Mouse (Mus musculus) B cell, adult 62 days (primary cell): ENCODE results near the gene 9930111J21Rik1. TPM values are rescaled to one million over a fixed set of nuclear protein-coding genes. Genes with fewer than 3 reads are reported as not detected.

Experiments
- total RNA-seq: library from RNA; stranded (reverse); gene quantifications from 4 replicates; pipeline ENCODE4 v1.2.4, GENCODE M21; 2023

The 9930111J21Rik1 gene
- 85.4 to 97.4 TPM (median 92.0 TPM) in 4 replicates for total RNA-seq

GRCm38 (mm10) chr11:48979251-48979650 lies at the start of gene 9930111J21Rik1:
TSS of gene 9930111J21Rik1 (minus strand) at chr11:48979398.

GRCm38 (mm10) chr11:48994018-48994417 lies 14.8 kb upstream of the 9930111J21Rik1 start, which contains the start of gene Tgtp1:
TSS of gene Tgtp1 (minus strand) at chr11:48994172.

DNA sequence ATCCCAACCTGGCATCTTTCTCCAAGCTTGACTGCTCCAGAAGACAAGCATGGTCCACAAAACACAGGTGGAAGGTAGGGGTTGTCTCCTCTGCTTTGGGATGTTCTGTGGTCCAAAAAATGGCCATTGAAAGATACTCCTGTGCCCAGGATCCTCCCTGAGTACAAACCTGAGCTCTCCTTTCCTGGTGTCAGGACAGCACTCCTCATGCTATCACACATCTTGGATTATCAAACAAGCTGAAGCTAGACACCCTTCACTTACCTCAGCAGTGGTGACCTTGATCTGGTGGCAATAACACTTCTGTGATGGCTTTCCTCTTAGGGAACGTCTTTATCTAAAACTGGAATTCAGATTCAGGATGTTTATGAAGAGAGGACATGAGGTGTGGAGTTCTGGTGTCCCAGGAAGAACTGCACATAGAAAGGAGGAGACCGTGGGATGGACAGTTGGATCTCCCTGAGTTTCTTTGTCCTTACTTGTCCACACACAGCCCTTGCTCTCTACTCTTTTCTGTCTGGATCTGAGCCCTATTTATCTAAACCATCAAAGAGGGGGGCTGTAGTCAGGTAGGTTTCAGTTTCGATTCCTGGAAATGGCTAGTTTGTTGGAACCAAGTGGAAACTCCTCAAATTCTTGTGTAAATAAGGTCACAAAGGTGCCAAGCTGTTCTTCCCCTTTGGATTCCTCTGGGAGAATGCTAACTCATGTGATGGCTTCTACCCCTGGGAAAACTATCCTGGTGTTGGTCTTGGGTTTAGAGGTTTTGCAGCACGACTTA lies 12.7 kb upstream of the 9930111J21Rik1 start, which contains the start of gene Gm12185:
Gene Gm12185 (minus strand): TSS at position 487 of the 781 bp plus-strand sequence.

GRCm38 (mm10) chr11:48978240-48978939 lies 808 bp downstream of the 9930111J21Rik1 start, which contains the start of gene Olfr56:
TSS of gene Olfr56 (plus strand) at chr11:48978889.

DNA sequence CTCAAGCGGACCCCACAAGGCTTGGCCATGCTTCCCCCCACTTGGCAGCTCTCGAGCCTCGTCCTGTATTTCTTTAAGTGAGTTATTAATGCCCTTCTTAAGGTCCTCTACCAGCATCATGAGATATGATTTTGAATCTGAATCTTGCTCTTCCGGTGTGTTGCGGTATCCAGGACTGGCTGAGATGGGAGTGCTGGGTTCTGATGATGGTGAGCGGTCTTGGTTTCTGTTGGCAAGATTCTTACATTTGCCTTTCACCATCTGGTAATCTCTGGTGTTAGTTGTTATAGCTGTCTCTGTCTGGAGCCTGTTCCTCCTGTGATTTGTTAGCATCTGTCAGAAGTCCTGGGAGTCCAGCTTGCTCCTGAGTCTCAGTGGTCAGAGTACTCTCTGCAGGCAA lies 33.1 kb downstream of the 9930111J21Rik1 start, which contains the start of gene Psme2b:
Gene Psme2b (minus strand): TSS at position 101 of the 400 bp plus-strand sequence.

GRCm38 (mm10) chr11:48902021-48902420 lies 77.2 kb downstream of the 9930111J21Rik1 start, which contains the start of gene Gm5431:
TSS of gene Gm5431 (minus strand) at chr11:48902214.

Other genes with a start within 250 kb of the 9930111J21Rik1 start
- 1,432 to 1,495 TPM (median 1,461 TPM) in 4 replicates for gene Rack1, start 179.1 kb downstream of the 9930111J21Rik1 start, total RNA-seq
- 47.6 to 65.5 TPM (median 60.9 TPM) in 4 replicates for gene Trim41, start 162.0 kb downstream of the 9930111J21Rik1 start, total RNA-seq
- 188 to 225 TPM (median 193 TPM) in 4 replicates for gene Trim7, start 153.3 kb downstream of the 9930111J21Rik1 start, total RNA-seq
- gene Gm12184, start 152.7 kb downstream of the 9930111J21Rik1 start, total RNA-seq, result 1.1 to 2.7 TPM (median 1.9 TPM) in 4 replicates
- gene Irgm1, start 107.7 kb downstream of the 9930111J21Rik1 start, total RNA-seq, result 31.4 to 36.4 TPM (median 33.1 TPM) in 4 replicates
- gene Gm5431, start 77.2 kb downstream of the 9930111J21Rik1 start, total RNA-seq, result 7.8 to 9.3 TPM (median 8.2 TPM) in 4 replicates
- gene Psme2b, start 33.2 kb downstream of the 9930111J21Rik1 start, total RNA-seq, result 39.6 to 52.4 TPM (median 51.4 TPM) in 4 replicates
- 0.20 to 0.22 TPM (median 0.21 TPM) in 3 of 4 replicates, not detected in the other for gene Olfr56, start 509 bp downstream of the 9930111J21Rik1 start, total RNA-seq
- 1.5 to 2.7 TPM (median 1.6 TPM) in 4 replicates for gene Gm12185, start 12.8 kb upstream of the 9930111J21Rik1 start, total RNA-seq
- gene Tgtp1, start 14.8 kb upstream of the 9930111J21Rik1 start, total RNA-seq, result 0.75 to 2.1 TPM (median 1.5 TPM) in 4 replicates
- 113 to 124 TPM (median 119 TPM) in 4 replicates for gene 9930111J21Rik2, start 71.8 kb upstream of the 9930111J21Rik1 start, total RNA-seq
- 2.7 to 8.7 TPM (median 4.8 TPM) in 4 replicates for gene Tgtp2, start 84.8 kb upstream of the 9930111J21Rik1 start, total RNA-seq
- 29.1 to 36.8 TPM (median 33.6 TPM) in 4 replicates for gene Ifi47, start 97.2 kb upstream of the 9930111J21Rik1 start, total RNA-seq
- not detected in 4 replicates for gene Olfr1396, start 135.5 kb upstream of the 9930111J21Rik1 start, total RNA-seq
- not detected in 4 replicates for gene Olfr1395, start 162.9 kb upstream of the 9930111J21Rik1 start, total RNA-seq
- not detected in 4 replicates for gene Olfr1394, start 175.0 kb upstream of the 9930111J21Rik1 start, total RNA-seq
- not detected in 4 replicates for gene Btnl9, start 207.8 kb upstream of the 9930111J21Rik1 start, total RNA-seq
- 140 to 150 TPM (median 144 TPM) in 4 replicates for gene Zfp62, start 223.9 kb upstream of the 9930111J21Rik1 start, total RNA-seq